Mouse (Mus musculus): Measurements from ENCODE around the gene Gm9268. TPM values are rescaled to one million over a fixed set of nuclear protein-coding genes. Genes with fewer than 3 reads are reported as not detected.
"Not testable (repeated sequence)": the region's sequence is repeated elsewhere in the genome, so short reads cannot be mapped to it uniquely, and the experiment has no call there.

The Gm9268 gene
- polyA plus RNA-seq (2014; fragmentation: Nextera tagmentation; extraction: Ambion mirVana) = not detected in 2 replicates

- H3K36me3 ChIP-seq (ENCODE audit: control insufficient read depth, insufficient read depth, low read length); H3K27me3 ChIP-seq (ENCODE audit: control insufficient read depth, insufficient read depth, low read length); H3K9ac ChIP-seq (replicated peaks; ENCODE audit: low read length); H3K27ac ChIP-seq (replicated peaks; ENCODE audit: low read depth, low read length); H3K4me2 ChIP-seq (ENCODE audit: low read length); H3K4me1 ChIP-seq (ENCODE audit: control insufficient read depth, insufficient read depth, low read length); H3K4me3 ChIP-seq (replicated peaks; ENCODE audit: low read depth, low read length); H3K9me3 ChIP-seq (ENCODE audit: control insufficient read depth, low read length); ATAC-seq (ENCODE audit: low FRiP score, low TSS enrichment); DNase-seq: not testable (repeated sequence)
- no CpG with 5 or more reads among the region's 1 CpGs for WGBS
These were observed at the start of gene Gm9268 for GRCm38 (mm10) chr7:43018465-43018864. Gm9268 (plus strand) TSS chr7:43018765.

DNA sequence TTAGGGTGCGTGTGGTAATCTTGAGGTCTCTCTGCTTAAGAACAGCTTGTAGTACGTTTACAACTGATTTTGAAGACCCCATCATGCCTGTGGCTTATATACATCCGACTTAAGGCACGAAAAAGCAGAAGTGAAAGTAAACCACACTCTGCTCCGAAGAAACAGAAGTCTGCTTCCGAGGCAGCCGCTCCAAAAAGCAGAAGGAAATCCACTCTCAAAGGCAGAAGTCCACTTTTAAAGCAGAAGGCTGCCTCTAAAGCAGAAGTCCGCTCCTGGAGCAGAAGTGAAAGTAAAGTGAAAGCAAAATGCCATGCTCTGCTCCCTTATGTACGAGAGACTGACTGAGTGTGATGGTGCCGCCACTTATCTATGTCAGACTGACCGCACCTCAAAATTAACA lies 38.5 kb upstream of the Gm9268 start:
- 82% methylated on average over 11 of the region's 11 CpGs for WGBS
- ATAC-seq (ENCODE audit: low FRiP score, low TSS enrichment) (no peak), DNase-seq (no peak)
- H3K9me3 ChIP-seq (ENCODE audit: control insufficient read depth, low read length) = peaks cover 63% of the 10 kb centered on the region
- no peak overlapping the region for H3K27ac ChIP-seq (replicated peaks; ENCODE audit: low read depth, low read length)
- no peaks in the 10 kb centered on the region for H3K36me3 ChIP-seq (ENCODE audit: control insufficient read depth, insufficient read depth, low read length)
- H3K27me3 ChIP-seq (ENCODE audit: control insufficient read depth, insufficient read depth, low read length) = no peaks in the 10 kb centered on the region
- H3K4me3 ChIP-seq (replicated peaks; ENCODE audit: low read depth, low read length) = no peak overlapping the region
- no peak overlapping the region for H3K4me2 ChIP-seq (ENCODE audit: low read length)
- no peaks in the 10 kb centered on the region for H3K4me1 ChIP-seq (ENCODE audit: control insufficient read depth, insufficient read depth, low read length)
- H3K9ac ChIP-seq (replicated peaks; ENCODE audit: low read length) = no peak overlapping the region

DNA sequence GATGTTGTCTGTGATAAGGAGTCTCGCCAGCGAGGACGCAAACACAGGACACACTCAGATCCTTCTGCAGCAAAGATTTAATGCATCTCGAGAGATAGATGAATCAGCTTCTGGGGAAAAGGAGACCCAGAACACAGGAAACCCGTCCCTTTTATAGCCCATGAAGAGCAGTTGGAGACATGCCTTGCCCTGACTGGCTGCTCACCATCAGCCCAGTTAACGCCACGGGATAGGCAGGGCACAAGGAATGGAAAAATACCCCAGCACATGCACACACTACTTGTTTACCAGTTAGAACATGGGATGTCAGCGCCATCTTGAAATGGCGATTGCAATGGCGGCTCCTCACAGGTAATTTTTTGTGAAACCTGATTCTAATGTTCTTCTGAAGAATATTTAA lies 37.8 kb upstream of the Gm9268 start:
- Histone ChIP-seq H3K9me3 (ENCODE audit: control insufficient read depth, low read length) (peaks cover 65% of the 10 kb centered on the region), H3K27ac (replicated peaks; ENCODE audit: low read depth, low read length) (no peak overlapping the region), H3K4me3 (replicated peaks; ENCODE audit: low read depth, low read length) (no peak overlapping the region), H3K36me3 (ENCODE audit: control insufficient read depth, insufficient read depth, low read length) (no peaks in the 10 kb centered on the region), H3K9ac (replicated peaks; ENCODE audit: low read length) (no peak overlapping the region), H3K27me3 (ENCODE audit: control insufficient read depth, insufficient read depth, low read length) (no peaks in the 10 kb centered on the region), H3K4me2 (ENCODE audit: low read length) (no peak overlapping the region), H3K4me1 (ENCODE audit: control insufficient read depth, insufficient read depth, low read length) (no peaks in the 10 kb centered on the region)
- WGBS = 89% methylated on average over 10 of the region's 10 CpGs
- no peak for ATAC-seq (ENCODE audit: low FRiP score, low TSS enrichment)
- no peak for DNase-seq

- H3K27me3 ChIP-seq (ENCODE audit: control insufficient read depth, insufficient read depth, low read length) = no peaks in the 10 kb centered on the region
- no peak overlapping the region for H3K9ac ChIP-seq (replicated peaks; ENCODE audit: low read length)
- H3K4me3 ChIP-seq (replicated peaks; ENCODE audit: low read depth, low read length) = no peak overlapping the region
- no peaks in the 10 kb centered on the region for H3K36me3 ChIP-seq (ENCODE audit: control insufficient read depth, insufficient read depth, low read length)
- no peak overlapping the region for H3K4me2 ChIP-seq (ENCODE audit: low read length)
- 89% methylated on average over 8 of the region's 8 CpGs for WGBS
- ATAC-seq (ENCODE audit: low FRiP score, low TSS enrichment) (no peak), DNase-seq (no peak)
- no peak overlapping the region for H3K27ac ChIP-seq (replicated peaks; ENCODE audit: low read depth, low read length)
- H3K9me3 ChIP-seq (ENCODE audit: control insufficient read depth, low read length) = peaks cover 16% of the 10 kb centered on the region; the same call in 1 of the 2 replicates
- H3K4me1 ChIP-seq (ENCODE audit: control insufficient read depth, insufficient read depth, low read length) = no peaks in the 10 kb centered on the region
These were observed 59.3 kb downstream of the Gm9268 start for GRCm38 (mm10) chr7:43077831-43078230.

Other genes with a start within 250 kb of the Gm9268 start
- gene Vmn2r62, start 225.2 kb upstream of the Gm9268 start, polyA plus RNA-seq (2014; fragmentation: Nextera tagmentation; extraction: Ambion mirVana) = not detected in 2 replicates
- gene Gm2381, start 151.5 kb upstream of the Gm9268 start, polyA plus RNA-seq (2014; fragmentation: Nextera tagmentation; extraction: Ambion mirVana) = not detected in 2 replicates
- gene Vmn2r63, start 84.9 kb upstream of the Gm9268 start, polyA plus RNA-seq (2014; fragmentation: Nextera tagmentation; extraction: Ambion mirVana) = not detected in 2 replicates
- not detected in 2 replicates for gene Zfp936, start 95.5 kb downstream of the Gm9268 start, polyA plus RNA-seq (2014; fragmentation: Nextera tagmentation; extraction: Ambion mirVana)

Data from midbrain, embryonic 14.5 days (tissue).